Mouse (Mus musculus) lung, postnatal 0 days (tissue): Measurements from ENCODE around the gene Irgm1. TPM values are rescaled to one million over a fixed set of nuclear protein-coding genes. Genes with fewer than 3 reads are reported as not detected.
A peak's percentile ranks its signal among the peaks of the same experiment; 100 is the strongest.
"Not testable (repeated sequence)": the region's sequence is repeated elsewhere in the genome, so short reads cannot be mapped to it uniquely, and the experiment has no call there.

Experiments
- ATAC-seq: fragments of 200-750 bp; cut with Nextera tagmentation; 2 replicates; pipeline ENCODE4 v1.8.0; 2017; ENCODE audit warnings: moderate library complexity
- DNase-seq: peaks from one replicate; pipeline ENCODE4 v3.0.0-alpha.2; 2016; ENCODE audit warnings: low spot score
- H3K27ac ChIP-seq: fragments of 300-500 bp; sonication (generic); 2 replicates; pipeline ENCODE4 v1.5.1; 2014; ENCODE audit warnings: antibody characterized with exemption, mild to moderate bottlenecking, low read length, mixed read lengths
- H3K27me3 ChIP-seq: fragments of 300-500 bp; sonication (generic); replicated peaks from 2 replicates; pipeline ENCODE4 v1.6.1; 2014; ENCODE audit warnings: low read length, mixed read lengths; ENCODE audit not compliant: insufficient read depth
- H3K36me3 ChIP-seq: fragments of 300-500 bp; sonication (generic); 2 replicates; pipeline ENCODE4 v1.6.1; 2014; ENCODE audit warnings: low read length, mixed read lengths; ENCODE audit not compliant: insufficient read depth
- H3K4me1 ChIP-seq: fragments of 300-500 bp; sonication (generic); 2 replicates; pipeline ENCODE4 v1.6.1; 2014; ENCODE audit warnings: antibody characterized with exemption, low read depth, low read length, mixed read lengths; ENCODE audit not compliant: insufficient read depth
- H3K4me2 ChIP-seq: fragments of 300-500 bp; sonication (generic); replicated peaks from 2 replicates; pipeline ENCODE4 v1.6.1; 2014; ENCODE audit warnings: low read depth, mild to moderate bottlenecking, low read length, moderate library complexity, mixed read lengths
- H3K4me3 ChIP-seq: fragments of 300-500 bp; sonication (generic); 2 replicates; pipeline ENCODE4 v1.5.1; 2014; ENCODE audit warnings: low read depth, low read length
- H3K9ac ChIP-seq: fragments of 300-500 bp; sonication (generic); replicated peaks from 2 replicates; pipeline ENCODE4 v1.6.1; 2014; ENCODE audit warnings: low read depth, mild to moderate bottlenecking
- H3K9me3 ChIP-seq: fragments of 300-500 bp; sonication (generic); 2 replicates; pipeline ENCODE4 v1.6.1; 2016; ENCODE audit warnings: low read length, mixed read lengths
- CTCF ChIP-seq: IDR thresholded peaks from 2 replicates; pipeline ENCODE4 v1.5.1; 2016; ENCODE audit warnings: antibody characterized with exemption, mild to moderate bottlenecking
- EP300 ChIP-seq: IDR thresholded peaks from 2 replicates; pipeline ENCODE4 v1.6.1; 2016; ENCODE audit warnings: antibody characterized with exemption, mild to moderate bottlenecking, control low read depth
- WGBS: fragments of 180-500 bp; shearing (Covaris S2); extraction: QIAGEN DNeasy Blood & Tissue Kit; methylation state at CpG from one replicate; pipeline ENCODE4 v1.1.7; 2014; 5-methylcytosine and 5-hydroxymethylcytosine counted together
- polyA plus RNA-seq: library from polyadenylated mRNA; unstranded; fragments of >200 nt; fragmentation: Nextera tagmentation; extraction: Ambion mirVana; gene quantifications from 2 replicates; pipeline ENCODE4 v1.2.1, GENCODE M21; 2015

Gene Irgm1
- polyA plus RNA-seq, 1 experiment from 2014 or later = 20.2 TPM

DNA sequence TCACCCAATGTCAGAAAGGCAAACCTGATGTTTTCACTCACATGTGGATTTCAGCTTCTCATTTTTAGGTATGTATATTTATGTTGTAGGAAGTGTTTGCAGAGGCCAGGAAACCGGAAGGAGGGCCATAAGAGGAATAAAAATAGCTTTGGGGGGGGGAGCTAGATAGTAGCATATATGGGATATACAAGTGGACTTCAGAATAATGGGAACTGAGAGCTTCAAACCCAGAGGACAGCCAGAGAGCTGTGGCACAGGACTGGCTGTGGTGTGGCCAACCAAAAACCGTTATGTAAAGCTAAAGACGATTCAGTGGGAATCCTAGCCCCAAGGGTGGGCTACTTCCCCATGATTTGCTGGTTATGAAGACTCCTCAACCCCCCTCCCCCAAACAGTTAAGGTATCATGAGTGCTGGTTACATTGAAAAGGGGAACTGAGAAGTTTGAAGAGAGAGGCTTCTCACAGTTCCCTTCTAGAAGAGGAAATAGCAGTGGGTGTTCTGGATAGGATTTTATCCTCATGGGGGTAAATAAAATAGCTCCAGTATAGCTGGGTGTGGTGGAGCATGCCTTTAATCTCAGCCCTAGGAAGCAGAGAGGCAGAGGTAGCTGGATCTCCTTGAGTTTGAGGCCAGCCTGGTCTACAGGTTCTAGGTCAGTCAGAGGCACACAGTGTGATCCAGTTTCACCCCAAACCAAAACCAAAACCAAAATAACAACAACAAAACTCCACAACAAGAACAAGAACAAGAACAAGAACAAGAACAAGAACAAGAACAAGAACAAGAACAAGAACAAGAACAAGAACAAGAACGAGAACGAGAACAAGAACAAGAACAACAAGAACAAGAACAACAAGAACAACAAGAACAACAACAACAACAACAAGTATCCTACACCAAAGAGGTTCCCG, 29.4 kb upstream of the Irgm1 start:
- WGBS = 60% methylated on average over 6 of the region's 6 CpGs
- H3K27me3 ChIP-seq, H3K9me3 ChIP-seq, H3K36me3 ChIP-seq, ATAC-seq, DNase-seq, H3K4me3 ChIP-seq, H3K27ac ChIP-seq, H3K9ac ChIP-seq, H3K4me1 ChIP-seq, H3K4me2 ChIP-seq: not testable (repeated sequence)
- peak; percentile 71 for TF ChIP-seq EP300

DNA sequence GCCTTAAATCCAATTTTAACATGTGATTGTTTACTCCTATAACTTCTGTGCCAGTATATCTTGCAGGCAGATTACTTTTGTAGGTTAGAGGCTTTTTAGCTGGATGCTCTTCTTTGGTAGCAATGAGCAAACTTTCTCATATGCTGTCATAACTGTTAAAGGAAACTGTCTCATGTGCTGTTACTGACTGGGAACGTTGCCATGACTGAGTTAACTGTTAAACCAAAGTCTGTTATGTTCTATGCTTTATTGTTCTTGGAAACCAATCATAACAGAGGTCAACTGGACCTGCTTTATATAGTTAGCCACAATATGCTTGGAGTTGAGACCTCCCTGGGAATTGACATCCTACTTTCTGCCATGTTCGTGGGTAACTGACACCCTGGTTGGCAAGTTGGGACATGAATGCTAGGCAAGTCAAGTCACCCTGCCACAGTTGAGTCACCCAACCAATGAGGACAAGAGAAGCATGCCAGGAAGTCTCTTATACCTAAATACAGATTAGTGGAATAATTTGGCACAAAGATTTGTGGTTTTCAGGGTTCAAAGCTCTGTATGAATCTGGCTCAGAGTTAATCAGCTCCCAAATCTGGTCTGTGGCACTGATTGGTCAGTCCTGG, 27.4 kb upstream of the Irgm1 start:
- Histone ChIP-seq H3K4me2 (no peak overlapping the region), H3K9me3 (no peaks in the 10 kb centered on the region), H3K9ac (no peak overlapping the region), H3K4me3 (no peak overlapping the region), H3K27ac (no peak overlapping the region), H3K4me1 (peaks cover 5% of the 10 kb centered on the region; the same call in 1 of the 2 replicates), H3K27me3 (no peaks in the 10 kb centered on the region), H3K36me3 (no peaks in the 10 kb centered on the region)
- WGBS = 71% methylated on average over 2 of the region's 2 CpGs
- TF ChIP-seq CTCF = no peak
- no peak for TF ChIP-seq EP300
- ATAC-seq (no peak), DNase-seq (no peak)

DNA sequence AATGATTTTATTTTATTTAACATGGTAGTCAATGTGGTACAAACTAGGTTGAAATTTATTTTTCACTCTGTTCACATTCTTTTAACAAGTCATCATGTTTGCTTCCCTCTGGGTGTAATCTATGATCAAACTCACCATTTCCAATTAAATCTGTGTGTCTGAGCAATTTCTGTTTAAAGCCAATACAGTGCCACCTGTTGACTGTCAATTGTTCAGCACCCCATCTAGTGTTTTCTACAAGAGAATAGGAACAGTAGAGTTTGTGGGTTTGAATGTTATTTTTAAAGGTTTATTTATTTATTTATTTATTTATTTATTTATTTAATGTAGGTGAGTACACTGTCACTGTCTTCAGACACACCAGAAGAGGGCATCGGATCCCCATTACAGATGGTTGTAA, 5.2 kb upstream of the Irgm1 start:
- Histone ChIP-seq H3K27me3 (no peaks in the 10 kb centered on the region), H3K9ac (no peak overlapping the region), H3K36me3 (no peaks in the 10 kb centered on the region), H3K4me1 (no peaks in the 10 kb centered on the region), H3K9me3 (no peaks in the 10 kb centered on the region), H3K4me3 (no peak overlapping the region), H3K4me2 (no peak overlapping the region), H3K27ac (no peak overlapping the region)
- ATAC-seq (no peak), DNase-seq (no peak)
- TF ChIP-seq EP300 (no peak), CTCF (0 out of 2 replicates have a peak, but pooled peaks have one; percentile 26)
- 90% methylated on average over 1 of the region's 1 CpGs for WGBS

DNA sequence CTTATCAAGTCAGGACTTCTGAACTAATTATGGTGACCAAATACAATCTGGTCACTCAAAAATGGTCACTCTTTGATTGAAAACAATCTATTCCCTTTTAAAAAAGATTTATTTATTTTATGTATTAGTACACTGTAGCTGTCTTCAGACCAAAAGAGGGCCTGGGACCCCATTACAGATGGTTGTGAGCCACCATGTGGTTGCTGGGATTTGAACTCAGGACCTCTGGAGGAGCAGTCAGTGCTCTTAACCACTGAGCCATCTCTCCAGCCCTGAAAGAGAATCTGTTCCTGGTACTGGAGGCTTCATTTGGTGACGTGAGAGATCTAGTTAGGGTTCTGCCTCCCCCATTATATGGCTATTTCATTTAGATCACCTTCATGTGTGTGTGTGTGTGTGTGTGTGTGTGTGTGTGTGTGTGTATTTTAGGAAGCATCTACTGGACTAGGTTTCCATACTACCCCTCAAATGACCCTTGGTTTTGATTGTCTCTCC, 3.9 kb upstream of the Irgm1 start:
- H3K36me3 ChIP-seq, H3K4me1 ChIP-seq, H3K4me2 ChIP-seq, H3K27ac ChIP-seq, H3K9ac ChIP-seq, H3K9me3 ChIP-seq, ATAC-seq, DNase-seq, H3K27me3 ChIP-seq, H3K4me3 ChIP-seq: not testable (repeated sequence)
- WGBS = 88% methylated on average over 1 of the region's 1 CpGs

DNA sequence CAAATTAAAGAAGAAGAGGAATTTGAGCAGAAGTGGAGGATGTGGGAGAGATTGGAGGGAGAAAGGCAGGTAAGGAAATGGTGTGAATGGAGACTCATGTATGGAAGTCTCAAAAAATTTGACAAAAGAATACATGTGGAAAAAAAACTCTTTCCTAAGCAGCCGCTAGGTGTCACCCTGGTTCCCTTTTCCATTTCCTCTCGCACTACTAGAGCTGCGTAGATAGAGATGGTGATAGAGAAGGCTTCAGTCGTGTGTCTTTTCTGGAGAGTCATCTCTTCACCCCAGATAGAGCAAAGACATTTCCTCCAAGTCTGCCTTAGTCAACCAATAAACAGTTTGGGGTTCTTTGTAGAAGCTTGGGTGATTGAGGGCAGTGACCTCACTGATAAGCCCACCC, 3.0 kb upstream of the Irgm1 start:
- DNase-seq (peak; percentile 88), ATAC-seq (no peak)
- no peaks in the 10 kb centered on the region for H3K27me3 ChIP-seq
- no peaks in the 10 kb centered on the region for H3K36me3 ChIP-seq
- no peak overlapping the region for H3K27ac ChIP-seq
- TF ChIP-seq EP300 (no peak), CTCF (peak; percentile 81)
- no peak overlapping the region for H3K4me2 ChIP-seq
- peaks cover 9% of the 10 kb centered on the region; the same call in 1 of the 2 replicates for H3K4me1 ChIP-seq
- 0% methylated on average over 4 of the region's 4 CpGs for WGBS
- no peak overlapping the region for H3K9ac ChIP-seq
- H3K9me3 ChIP-seq = no peaks in the 10 kb centered on the region
- H3K4me3 ChIP-seq = no peak overlapping the region

DNA sequence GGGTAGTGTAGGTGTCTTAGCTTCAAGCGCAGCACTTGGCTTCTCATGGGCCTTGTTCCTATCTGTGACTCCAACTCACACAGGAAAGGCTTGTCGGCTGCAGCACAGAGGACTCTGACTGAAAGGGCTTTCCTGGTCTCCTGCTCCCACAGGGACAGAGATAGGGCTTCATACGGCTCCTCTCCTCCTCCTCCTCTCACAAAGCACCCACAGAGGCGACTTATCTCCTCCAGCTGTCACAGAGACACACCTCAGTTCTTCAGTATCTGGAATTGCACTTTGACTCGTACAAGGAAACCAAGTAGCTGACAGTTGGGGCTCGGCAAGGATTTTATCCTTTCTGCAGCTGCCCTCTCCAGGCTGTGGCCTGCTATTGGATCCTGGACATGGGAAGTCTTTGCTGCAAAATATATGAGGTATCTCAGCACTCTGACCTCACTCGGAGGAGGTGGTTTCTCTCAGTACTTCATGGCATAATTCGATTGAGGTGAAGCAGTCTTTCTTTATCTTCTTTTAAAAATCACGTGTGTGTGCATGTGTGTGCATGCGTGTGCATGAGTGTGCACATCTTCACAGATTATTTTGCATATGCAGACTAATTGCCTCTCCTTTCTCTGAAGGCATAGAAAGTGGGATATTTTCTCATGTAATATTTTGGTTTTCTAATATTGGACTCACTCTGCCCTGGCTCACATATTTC, 2.3 kb upstream of the Irgm1 start:
- ATAC-seq (no peak), DNase-seq (no peak)
- Histone ChIP-seq H3K27me3 (no peaks in the 10 kb centered on the region), H3K36me3 (no peaks in the 10 kb centered on the region), H3K4me3 (no peak overlapping the region), H3K27ac (no peak overlapping the region), H3K4me2 (no peak overlapping the region), H3K4me1 (peaks cover 14% of the 10 kb centered on the region; the same call in 1 of the 2 replicates), H3K9me3 (no peaks in the 10 kb centered on the region), H3K9ac (no peak overlapping the region)
- TF ChIP-seq EP300 = no peak
- TF ChIP-seq CTCF = no peak
- 54% methylated on average over 10 of the region's 10 CpGs for WGBS
